Mouse (Mus musculus): Measurements from ENCODE around the gene Tbc1d8b. TPM values are rescaled to one million over a fixed set of nuclear protein-coding genes. Genes with fewer than 3 reads are reported as not detected.
A peak's percentile ranks its signal among the peaks of the same experiment; 100 is the strongest.

Gene Tbc1d8b
- total RNA-seq, 1 experiment from 2014 or later, result 8.2 TPM

DNA sequence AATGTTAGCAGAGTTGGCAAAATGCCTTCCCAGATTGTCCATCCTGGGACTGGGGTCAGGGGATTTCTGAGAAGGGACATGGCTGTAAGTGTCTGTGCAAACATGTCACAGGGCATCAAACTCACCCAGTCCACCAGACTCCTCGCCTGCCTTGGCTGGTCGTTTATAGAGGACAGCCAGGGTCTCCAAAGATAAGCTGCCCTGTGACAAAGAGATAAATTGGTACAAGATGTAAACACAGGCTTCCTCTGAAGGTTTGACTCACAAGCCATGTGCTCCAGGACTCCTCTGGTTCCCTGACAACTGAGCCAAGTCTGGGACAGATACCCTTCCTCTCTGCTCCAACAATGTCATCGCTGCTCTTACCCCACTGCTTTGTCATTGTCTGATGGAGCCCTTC, 96.2 kb downstream of the Tbc1d8b start:
- DNase-seq, result no peak

- DNase-seq, result no peak
Observed at GRCm38 (mm10) chrX:139781563-139781962, 96.8 kb downstream of the Tbc1d8b start.

DNA sequence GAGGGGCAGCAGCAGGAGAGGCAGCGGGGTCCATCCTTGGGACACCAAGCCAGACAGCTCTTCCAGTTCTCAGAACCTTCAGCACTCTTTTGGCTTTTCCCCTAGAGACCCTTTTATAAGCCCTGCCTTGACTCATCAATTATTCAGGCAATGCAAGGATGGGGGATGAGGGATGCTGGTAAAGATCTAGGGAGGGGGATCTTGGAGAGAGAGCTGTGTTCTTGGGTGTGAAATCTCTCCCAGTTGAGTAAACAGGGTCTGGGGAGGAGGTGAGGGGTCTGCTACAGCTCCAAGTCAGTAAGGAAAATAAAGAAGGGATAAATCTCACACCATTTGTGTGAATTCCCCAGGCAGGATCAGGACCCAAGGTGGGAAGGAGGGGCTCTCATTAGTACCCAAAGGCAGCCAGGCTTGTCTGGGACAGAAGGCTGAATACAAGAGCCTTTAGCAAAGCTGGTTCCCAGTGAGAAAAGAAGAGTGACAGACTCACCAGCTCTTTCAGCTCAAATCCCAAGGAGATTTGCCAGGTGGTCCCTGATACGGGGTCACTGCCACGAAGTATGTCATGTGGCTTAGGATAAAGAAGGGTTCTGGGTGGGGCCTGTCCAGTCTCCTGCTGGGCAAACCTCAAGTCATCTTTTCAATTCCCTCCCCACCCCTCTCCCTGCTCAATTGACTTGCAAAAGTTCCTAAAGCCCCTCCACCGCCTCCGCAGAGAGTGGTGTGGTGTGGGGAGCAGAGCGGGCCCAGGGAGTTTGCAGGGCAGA, 97.7 kb downstream of the Tbc1d8b start, which contains the start of gene Ripply1:
TSS of gene Ripply1 (minus strand) at position 76 of the 767 bp plus-strand sequence.
- no peak for DNase-seq

- DNase-seq, result peak; percentile 64
Observed at GRCm38 (mm10) chrX:139783045-139783422, 98.2 kb downstream of the Tbc1d8b start.

- no peak for DNase-seq
Observed at GRCm38 (mm10) chrX:139785764-139786163, 101.0 kb downstream of the Tbc1d8b start.

DNA sequence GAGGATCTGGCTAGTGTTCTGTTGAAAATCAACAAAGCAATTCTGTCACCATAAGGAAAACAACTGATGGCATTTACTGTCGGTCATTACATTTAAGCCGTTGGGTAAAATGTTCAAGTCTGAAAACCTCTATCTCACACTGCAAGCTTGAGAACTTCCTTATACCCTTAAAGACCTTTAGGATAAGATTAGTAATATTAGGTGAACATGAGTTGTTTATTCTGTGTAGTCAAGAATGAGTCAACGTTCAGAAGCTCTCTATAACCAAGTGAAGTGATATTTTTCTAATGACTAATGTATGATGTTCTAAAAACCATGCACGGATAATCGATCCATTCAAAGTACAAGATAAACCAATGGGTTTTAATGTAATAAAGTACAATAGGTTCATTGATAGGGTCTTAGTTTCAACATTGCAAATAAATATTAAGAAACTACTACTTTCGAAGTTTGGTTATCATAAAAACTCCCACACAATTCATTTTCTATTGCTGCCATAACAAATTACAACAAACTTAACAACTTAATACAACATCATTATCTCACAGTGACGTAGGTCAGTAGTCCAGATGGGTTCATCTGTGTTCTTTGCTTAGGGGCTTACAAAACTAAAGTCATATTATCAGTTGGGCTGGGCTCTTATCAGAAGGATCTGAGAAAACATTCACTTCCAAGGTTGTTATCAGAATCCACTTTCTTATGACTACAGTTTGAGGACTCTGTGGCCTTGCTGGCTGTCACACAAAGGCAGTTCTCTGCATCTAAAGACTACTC, 109.5 kb downstream of the Tbc1d8b start:
- DNase-seq, result no peak

GRCm38 (mm10) chrX:139796037-139796436, 111.2 kb downstream of the Tbc1d8b start:
- DNase-seq, result no peak

DNA sequence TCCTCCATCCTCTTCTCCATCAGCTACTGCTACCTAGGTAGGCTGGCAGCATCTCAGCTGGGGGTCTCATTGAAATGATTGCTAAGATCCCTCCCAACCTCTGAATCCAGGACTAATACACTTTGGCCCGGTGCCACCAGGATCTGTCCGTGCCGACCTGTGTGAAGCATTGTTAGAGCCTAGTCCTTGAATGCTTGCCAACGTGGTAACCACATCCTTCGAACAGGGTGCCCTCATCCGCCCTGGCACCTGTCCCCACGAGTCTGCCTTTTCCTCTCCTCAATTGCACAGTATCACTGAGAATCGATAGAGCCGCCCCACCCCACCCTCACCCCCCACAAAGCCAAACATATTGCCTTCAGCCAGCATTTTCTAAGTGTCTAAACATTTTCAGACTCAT, 113.1 kb downstream of the Tbc1d8b start:
- peak; percentile 25 for DNase-seq

DNA sequence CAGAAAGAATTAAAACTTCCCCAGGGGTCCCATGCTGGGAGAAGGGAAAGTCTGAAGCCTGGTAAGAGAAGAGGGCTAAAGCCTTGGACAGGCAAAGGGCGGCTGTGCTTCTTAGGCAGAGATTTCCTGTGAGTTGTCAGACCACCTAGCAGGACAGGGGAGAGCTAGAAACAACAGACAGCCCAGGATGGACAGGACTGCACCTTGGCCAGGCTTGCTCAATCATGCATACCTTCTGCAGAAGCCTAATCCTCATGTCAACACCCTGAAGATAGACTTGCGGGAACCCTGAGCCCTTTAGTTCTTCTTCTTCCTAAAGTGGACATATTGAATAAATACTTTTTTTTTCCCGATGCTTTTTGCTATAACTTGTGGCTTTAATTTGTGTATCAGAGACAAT, 115.2 kb downstream of the Tbc1d8b start:
- no peak for DNase-seq

- DNase-seq, result no peak
Observed at GRCm38 (mm10) chrX:139800406-139800878, 115.6 kb downstream of the Tbc1d8b start, which contains the start of gene Cldn2. TSS of gene Cldn2 (plus strand) at chrX:139800828.

Other genes starting within 250 kb of the Tbc1d8b start
- gene D330045A20Rik, start 204.6 kb upstream of the Tbc1d8b start, total RNA-seq (2021), result 0.57 and 0.73 TPM in 2 replicates
- gene Rnf128, start 121.7 kb upstream of the Tbc1d8b start, total RNA-seq (2021), result 44.1 and 48.8 TPM in 2 replicates
- gene Gm15013, start 29.5 kb downstream of the Tbc1d8b start, total RNA-seq (2021), result not detected in 2 replicates
- not detected in 2 replicates for gene Ripply1, start 97.4 kb downstream of the Tbc1d8b start, total RNA-seq (2021)
- gene Cldn2, start 115.8 kb downstream of the Tbc1d8b start, total RNA-seq (2021), result 0.29 TPM in 1 of 2 replicates, not detected in the other
- gene Morc4, start 186.7 kb downstream of the Tbc1d8b start, total RNA-seq (2021), result 4.8 and 6.5 TPM in 2 replicates